Mouse (Mus musculus): ENCODE measurements around the gene N4bp2. TPM values are rescaled to one million over a fixed set of nuclear protein-coding genes. Genes with fewer than 3 reads are reported as not detected.

N4bp2 gene
- total and polyA plus RNA-seq, 2 experiments from 2014 or later, result 12.0 to 33.0 TPM

DNA sequence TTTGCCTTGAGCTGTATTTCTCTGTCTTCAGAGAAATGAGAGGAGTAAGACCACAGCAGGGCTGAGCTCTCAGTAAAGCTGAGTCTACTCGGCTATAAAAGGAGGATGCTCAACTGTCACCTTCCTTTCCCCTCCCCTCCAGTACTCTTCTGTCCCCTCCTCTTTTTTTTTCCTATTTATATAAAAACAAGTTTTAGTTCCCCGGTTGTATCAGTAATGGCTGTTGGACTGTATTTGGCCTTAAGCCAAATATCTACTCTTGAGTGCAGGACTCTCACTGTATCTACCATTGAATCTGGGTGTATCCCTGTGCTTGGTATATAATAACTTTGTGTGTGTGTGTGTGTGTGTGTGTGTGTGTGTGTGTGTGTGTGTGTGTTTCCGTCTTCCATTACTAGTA is 31.4 kb downstream of the N4bp2 start:
- no peak for TF ChIP-seq CTCF (IDR thresholded peaks at IDR 0.05)
- no peaks in the 10 kb centered on the region for H3K27me3 ChIP-seq (ENCODE audit: insufficient read depth, low read length)
- DNase-seq (ENCODE audit: low spot score) (no peak), ATAC-seq (ENCODE audit: low FRiP score) (no peak)
- H3K9me3 ChIP-seq (ENCODE audit: low read length), result no peaks in the 10 kb centered on the region
- H3K9ac ChIP-seq (replicated peaks; ENCODE audit: low read length, poor library complexity, severe bottlenecking), result no peak overlapping the region
- H3K4me1 ChIP-seq (ENCODE audit: insufficient read depth, low read length), result no peaks in the 10 kb centered on the region
- no peak overlapping the region for H3K4me2 ChIP-seq (ENCODE audit: low read depth, low read length, poor library complexity, severe bottlenecking)
- H3K36me3 ChIP-seq (ENCODE audit: insufficient read depth, low read length), result peaks cover 23% of the 10 kb centered on the region; the same call in 1 of the 2 replicates
- no peak overlapping the region for H3K4me3 ChIP-seq (ENCODE audit: low read depth, low read length)
- 85% methylated on average over 3 of the region's 3 CpGs for WGBS
- no peak overlapping the region for H3K27ac ChIP-seq (ENCODE audit: low read depth, low read length)

- TF ChIP-seq CTCF (IDR thresholded peaks at IDR 0.05), result no peak
- Histone ChIP-seq H3K4me1 (ENCODE audit: insufficient read depth, low read length) (no peaks in the 10 kb centered on the region), H3K36me3 (ENCODE audit: insufficient read depth, low read length) (peaks cover 24% of the 10 kb centered on the region; the same call in 1 of the 2 replicates), H3K4me3 (ENCODE audit: low read depth, low read length) (no peak overlapping the region), H3K4me2 (ENCODE audit: low read depth, low read length, poor library complexity, severe bottlenecking) (no peak overlapping the region), H3K9me3 (ENCODE audit: low read length) (no peaks in the 10 kb centered on the region), H3K27ac (ENCODE audit: low read depth, low read length) (no peak overlapping the region), H3K27me3 (ENCODE audit: insufficient read depth, low read length) (no peaks in the 10 kb centered on the region), H3K9ac (replicated peaks; ENCODE audit: low read length, poor library complexity, severe bottlenecking) (no peak overlapping the region)
- no peak for ATAC-seq (ENCODE audit: low FRiP score)
- 94% methylated on average over 9 of the region's 9 CpGs for WGBS
- DNase-seq (ENCODE audit: low spot score), result no peak
Observed at GRCm38 (mm10) chr5:65795293-65795993, 32.1 kb downstream of the N4bp2 start.

DNA sequence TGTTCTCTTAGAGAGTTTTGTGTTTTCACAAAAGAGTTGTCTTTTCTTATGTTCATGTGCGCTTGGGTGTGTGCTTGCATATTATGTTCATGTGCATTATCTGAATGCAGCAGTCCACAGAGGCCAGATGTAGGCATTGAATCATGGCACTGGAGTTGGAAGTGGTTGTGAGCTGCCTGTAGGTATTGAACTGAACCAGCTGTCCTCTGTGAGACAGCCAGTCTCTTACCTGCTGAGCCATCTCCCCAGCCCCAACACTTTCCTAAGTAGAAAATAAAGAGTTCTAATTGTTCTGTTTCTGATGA is 32.6 kb downstream of the N4bp2 start:
- no peak for ATAC-seq (ENCODE audit: low FRiP score)
- H3K4me1 ChIP-seq (ENCODE audit: insufficient read depth, low read length), result no peaks in the 10 kb centered on the region

DNA sequence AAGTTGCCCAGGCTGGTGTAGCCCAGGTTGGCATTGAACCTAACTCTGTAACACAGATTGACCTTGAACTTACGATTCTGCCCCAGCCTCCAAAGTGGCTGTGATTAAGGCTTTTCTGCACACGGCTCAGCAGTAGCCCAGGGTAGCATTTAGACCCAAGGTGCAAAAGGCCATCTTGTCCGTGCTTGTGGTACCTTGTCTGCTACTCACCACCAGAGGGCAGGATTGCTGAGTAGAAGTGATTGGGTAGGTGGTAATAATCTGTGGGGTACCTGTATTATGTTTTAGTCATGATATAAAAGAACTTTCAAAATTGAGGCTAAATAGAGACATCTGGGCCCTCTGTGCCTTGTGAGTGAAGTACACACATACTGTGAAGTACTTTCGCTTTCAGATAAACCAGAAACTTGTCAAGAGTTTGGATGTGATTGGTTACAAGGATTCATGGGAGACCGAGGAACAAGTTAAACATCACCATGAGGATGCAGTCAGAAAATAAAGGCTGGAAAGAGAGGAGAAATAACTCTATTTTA is 60.3 kb downstream of the N4bp2 start:
- Histone ChIP-seq H3K9ac (replicated peaks; ENCODE audit: low read length, poor library complexity, severe bottlenecking) (no peak overlapping the region), H3K9me3 (ENCODE audit: low read length) (no peaks in the 10 kb centered on the region), H3K36me3 (ENCODE audit: insufficient read depth, low read length) (peaks cover 20% of the 10 kb centered on the region), H3K4me3 (ENCODE audit: low read depth, low read length) (no peak overlapping the region), H3K4me1 (ENCODE audit: insufficient read depth, low read length) (no peaks in the 10 kb centered on the region), H3K4me2 (ENCODE audit: low read depth, low read length, poor library complexity, severe bottlenecking) (no peak overlapping the region), H3K27me3 (ENCODE audit: insufficient read depth, low read length) (no peaks in the 10 kb centered on the region), H3K27ac (ENCODE audit: low read depth, low read length) (no peak overlapping the region)
- peak; percentile 84 for TF ChIP-seq CTCF (IDR thresholded peaks at IDR 0.05)
- DNase-seq (ENCODE audit: low spot score) (peak; percentile 53), ATAC-seq (ENCODE audit: low FRiP score) (no peak)
- WGBS, result 76% methylated on average over 5 of the region's 5 CpGs

More for the DNA sequence above, 32.6 kb downstream of the N4bp2 start:
- Histone ChIP-seq H3K4me2 (ENCODE audit: low read depth, low read length, poor library complexity, severe bottlenecking) (no peak overlapping the region), H3K36me3 (ENCODE audit: insufficient read depth, low read length) (peaks cover 19% of the 10 kb centered on the region; the same call in 1 of the 2 replicates), H3K4me3 (ENCODE audit: low read depth, low read length) (no peak overlapping the region), H3K9ac (replicated peaks; ENCODE audit: low read length, poor library complexity, severe bottlenecking) (no peak overlapping the region), H3K27me3 (ENCODE audit: insufficient read depth, low read length) (no peaks in the 10 kb centered on the region), H3K9me3 (ENCODE audit: low read length) (no peaks in the 10 kb centered on the region), H3K27ac (ENCODE audit: low read depth, low read length) (no peak overlapping the region)
- no peak for DNase-seq (ENCODE audit: low spot score)
- 94% methylated on average over 1 of the region's 1 CpGs for WGBS
- no peak for TF ChIP-seq CTCF (IDR thresholded peaks at IDR 0.05)

DNA sequence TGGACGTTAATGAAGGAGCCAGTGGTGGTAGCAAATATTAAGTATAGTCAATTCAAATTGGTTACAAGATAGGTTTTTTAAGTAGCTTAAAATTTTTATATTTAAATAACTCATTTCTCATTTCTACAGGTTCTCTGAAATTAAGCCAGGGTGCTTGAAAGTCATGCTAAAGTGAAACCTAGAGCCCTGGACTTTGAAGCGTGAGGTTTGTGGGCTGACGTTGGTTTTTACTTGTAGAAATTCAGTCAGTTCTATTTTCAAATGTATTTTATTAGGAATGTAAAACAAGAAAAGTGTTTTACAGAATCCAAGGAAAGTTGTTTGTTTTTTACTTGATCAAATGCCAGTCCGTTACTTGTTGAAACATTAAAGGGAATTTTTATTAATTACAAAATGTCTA is 63.2 kb downstream of the N4bp2 start:
- H3K36me3 ChIP-seq (ENCODE audit: insufficient read depth, low read length), result peaks cover 17% of the 10 kb centered on the region
- no peak overlapping the region for H3K4me3 ChIP-seq (ENCODE audit: low read depth, low read length)
- no peaks in the 10 kb centered on the region for H3K27me3 ChIP-seq (ENCODE audit: insufficient read depth, low read length)
- H3K4me2 ChIP-seq (ENCODE audit: low read depth, low read length, poor library complexity, severe bottlenecking), result no peak overlapping the region
- ATAC-seq (ENCODE audit: low FRiP score) (no peak), DNase-seq (ENCODE audit: low spot score) (no peak)
- H3K4me1 ChIP-seq (ENCODE audit: insufficient read depth, low read length), result no peaks in the 10 kb centered on the region
- H3K27ac ChIP-seq (ENCODE audit: low read depth, low read length), result no peak overlapping the region
- TF ChIP-seq CTCF (IDR thresholded peaks at IDR 0.05), result no peak
- no peak overlapping the region for H3K9ac ChIP-seq (replicated peaks; ENCODE audit: low read length, poor library complexity, severe bottlenecking)
- WGBS, result 95% methylated on average over 4 of the region's 4 CpGs
- H3K9me3 ChIP-seq (ENCODE audit: low read length), result no peaks in the 10 kb centered on the region

DNA sequence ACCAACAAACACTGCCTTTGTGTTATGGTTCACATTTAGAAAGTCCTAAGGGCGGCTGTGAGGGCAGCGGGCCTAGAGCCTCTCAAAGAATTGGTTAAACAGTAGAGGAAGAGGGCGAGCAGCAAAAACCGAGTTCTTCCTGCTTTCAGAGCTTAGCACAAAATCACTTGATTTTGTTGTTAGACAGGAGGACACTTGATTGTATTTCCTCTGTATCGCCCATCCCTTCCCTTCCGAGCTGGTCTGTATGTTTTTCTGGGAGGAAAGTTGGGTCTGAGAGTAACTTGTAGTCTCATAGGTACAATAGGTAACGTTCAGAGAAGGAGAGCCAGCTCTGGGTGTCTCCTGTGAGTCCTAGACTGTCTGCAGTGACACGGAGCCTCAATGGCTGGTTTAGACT is 63.8 kb downstream of the N4bp2 start:
- H3K27ac ChIP-seq (ENCODE audit: low read depth, low read length), result no peak overlapping the region
- no peak overlapping the region for H3K4me2 ChIP-seq (ENCODE audit: low read depth, low read length, poor library complexity, severe bottlenecking)
- no peaks in the 10 kb centered on the region for H3K27me3 ChIP-seq (ENCODE audit: insufficient read depth, low read length)
- H3K9ac ChIP-seq (replicated peaks; ENCODE audit: low read length, poor library complexity, severe bottlenecking), result no peak overlapping the region
- peaks cover 14% of the 10 kb centered on the region for H3K36me3 ChIP-seq (ENCODE audit: insufficient read depth, low read length)
- no peak overlapping the region for H3K4me3 ChIP-seq (ENCODE audit: low read depth, low read length)
- TF ChIP-seq CTCF (IDR thresholded peaks at IDR 0.05), result no peak
- WGBS, result 91% methylated on average over 8 of the region's 8 CpGs
- ATAC-seq (ENCODE audit: low FRiP score) (no peak), DNase-seq (ENCODE audit: low spot score) (no peak)
- no peaks in the 10 kb centered on the region for H3K4me1 ChIP-seq (ENCODE audit: insufficient read depth, low read length)
- no peaks in the 10 kb centered on the region for H3K9me3 ChIP-seq (ENCODE audit: low read length)
